Mouse (Mus musculus): ENCODE measurements at regions not wholly inside any gene's neighbourhood (a gene's known extent, or its start where the extent isn't known, plus 50 kb on each side); places are given as distances from the start of the nearest gene placed in this dataset.

- no peak for DNase-seq
- intact Hi-C loops (cut with DNase I): no loop called here
Observed at GRCm38 (mm10) chr1:151263372-151263771, 53.4 kb downstream of the Gm47996 start.

GRCm38 (mm10) chr1:151263830-151264229 lies 53.9 kb downstream of the Gm47996 start:
- intact Hi-C loops (cut with DNase I): no loop called here
- DNase-seq: no peak

DNA sequence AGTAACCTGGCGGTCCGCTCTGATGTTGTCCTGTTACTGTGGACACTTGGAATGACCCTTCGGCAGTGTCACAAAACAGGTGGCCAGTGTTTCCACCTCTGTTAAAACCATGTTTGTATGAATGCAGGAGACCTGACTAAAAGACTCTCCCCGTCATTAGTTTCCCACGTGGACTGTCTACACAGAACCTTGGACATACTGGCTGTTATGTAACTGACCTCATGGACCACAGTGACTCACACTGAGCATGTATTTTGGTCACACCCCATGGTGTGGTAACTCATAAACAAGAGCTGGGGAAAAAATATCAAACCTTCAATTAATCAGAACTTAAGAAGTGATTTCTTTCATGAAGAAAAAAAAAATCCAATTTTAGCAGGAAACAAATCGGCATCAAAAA lies 54.9 kb downstream of the Gm47996 start:
- DNase-seq: no peak
- intact Hi-C loops (cut with DNase I): no loop called here

DNA sequence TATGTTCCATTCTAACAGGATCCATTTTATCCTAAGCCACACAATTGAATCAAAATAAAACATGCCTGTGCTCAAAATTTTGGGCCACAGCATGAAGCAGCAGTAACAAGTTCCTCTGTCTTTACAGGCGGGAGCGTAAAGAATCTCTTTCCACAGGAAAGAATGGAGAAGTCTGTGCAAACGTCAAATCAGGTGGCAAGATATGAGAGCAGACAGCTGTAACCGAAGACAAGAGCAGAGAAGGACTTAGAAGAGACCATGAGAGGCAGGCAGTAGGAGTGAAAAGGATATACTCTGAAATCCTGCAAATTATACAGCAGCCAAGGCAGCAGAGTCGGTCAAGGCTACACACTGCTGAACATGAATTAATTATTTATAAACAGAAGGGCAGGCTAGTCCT lies 55.7 kb downstream of the Gm47996 start:
- intact Hi-C loops (cut with DNase I): no loop called here
- no peak for DNase-seq

- intact Hi-C loops (cut with DNase I): no loop called here
- DNase-seq: no peak
Observed at GRCm38 (mm10) chr1:151266703-151267102, 56.8 kb downstream of the Gm47996 start.

- no peak for DNase-seq
- intact Hi-C loops (cut with DNase I): no loop called here
Observed at GRCm38 (mm10) chr1:151270691-151271090, 60.8 kb downstream of the Gm47996 start.

GRCm38 (mm10) chr1:151274306-151274705 lies 64.4 kb downstream of the Gm47996 start:
- intact Hi-C loops (cut with DNase I): no loop called here
- DNase-seq: no peak

- intact Hi-C loops (cut with DNase I): no loop called here
Observed at GRCm38 (mm10) chr1:151275581-151275980, 65.7 kb downstream of the Gm47996 start.

DNA sequence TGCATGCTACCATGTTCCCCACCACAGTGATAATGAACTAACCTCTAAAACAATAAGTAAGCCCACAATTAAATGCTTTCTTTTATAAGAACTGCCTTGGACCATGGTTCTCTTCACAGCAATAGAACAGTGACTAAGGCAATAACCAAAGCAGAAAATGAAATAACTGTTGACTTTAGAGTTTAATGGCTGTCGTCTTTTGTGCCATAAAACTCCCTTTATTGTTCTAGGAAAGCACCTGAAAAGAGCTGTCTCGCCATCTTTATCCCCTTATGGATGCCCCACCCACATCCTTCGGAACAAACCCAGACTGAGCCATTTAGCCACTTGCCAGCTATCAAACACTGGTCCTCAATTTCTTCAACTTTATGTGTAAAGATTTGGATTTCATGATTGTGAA lies 64.3 kb upstream of the Ivns1abp start:
- no peak for DNase-seq
- intact Hi-C loops (cut with DNase I): no loop called here

More at GRCm38 (mm10) chr1:151275581-151275980, 65.7 kb downstream of the Gm47996 start:
- no peak for DNase-seq

GRCm38 (mm10) chr1:151285045-151285444 lies 59.2 kb upstream of the Ivns1abp start:
- intact Hi-C loops (cut with DNase I): no loop called here

DNA sequence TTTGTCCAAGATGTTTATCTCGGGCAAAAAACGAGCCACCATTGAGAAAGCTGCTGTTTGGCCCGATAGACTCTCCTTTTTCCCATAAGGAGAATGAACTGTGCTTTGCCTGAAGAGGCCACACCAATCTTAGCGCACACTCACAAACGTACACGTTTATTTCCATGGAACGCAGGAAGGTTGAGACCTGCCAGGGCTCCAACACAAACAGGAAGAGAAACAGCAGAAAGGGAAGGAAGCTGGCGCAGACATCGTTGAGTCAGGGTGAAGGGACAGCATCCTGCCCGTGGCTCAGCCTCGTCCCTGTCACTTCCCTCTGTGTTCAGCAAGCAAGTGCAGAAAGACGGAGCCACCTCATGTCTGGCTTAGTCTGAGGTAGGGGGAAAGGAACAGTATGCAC lies 56.8 kb upstream of the Ivns1abp start:
- intact Hi-C loops (cut with DNase I): no loop called here
- peak in 1 of 2 experiments; percentile 15 for DNase-seq

More at GRCm38 (mm10) chr1:151285045-151285444, 59.2 kb upstream of the Ivns1abp start:
- DNase-seq: no peak

DNA sequence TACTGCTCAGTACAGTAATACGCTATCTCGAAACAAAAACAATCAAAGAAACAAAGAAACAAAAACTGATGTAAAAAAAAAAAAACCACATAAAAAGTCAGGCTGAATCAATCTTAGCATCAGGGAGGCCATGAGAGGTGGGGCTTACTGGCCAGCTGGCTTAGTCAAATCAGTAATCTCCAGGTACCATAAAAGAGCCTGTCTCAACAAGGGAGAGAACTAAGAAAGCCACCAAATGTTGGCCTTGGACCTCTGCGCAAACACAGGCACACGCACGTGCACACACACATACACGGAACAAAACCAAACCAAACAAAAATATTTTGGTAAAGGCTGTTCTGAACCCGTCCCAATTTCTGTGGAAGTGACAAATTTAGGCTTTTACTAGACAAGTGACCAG lies 55.2 kb upstream of the Ivns1abp start:
- DNase-seq: no peak
- intact Hi-C loops (cut with DNase I): no loop called here

GRCm38 (mm10) chr1:151289493-151290258 lies 54.6 kb upstream of the Ivns1abp start:
- intact Hi-C loops (cut with DNase I): no loop called here

DNA sequence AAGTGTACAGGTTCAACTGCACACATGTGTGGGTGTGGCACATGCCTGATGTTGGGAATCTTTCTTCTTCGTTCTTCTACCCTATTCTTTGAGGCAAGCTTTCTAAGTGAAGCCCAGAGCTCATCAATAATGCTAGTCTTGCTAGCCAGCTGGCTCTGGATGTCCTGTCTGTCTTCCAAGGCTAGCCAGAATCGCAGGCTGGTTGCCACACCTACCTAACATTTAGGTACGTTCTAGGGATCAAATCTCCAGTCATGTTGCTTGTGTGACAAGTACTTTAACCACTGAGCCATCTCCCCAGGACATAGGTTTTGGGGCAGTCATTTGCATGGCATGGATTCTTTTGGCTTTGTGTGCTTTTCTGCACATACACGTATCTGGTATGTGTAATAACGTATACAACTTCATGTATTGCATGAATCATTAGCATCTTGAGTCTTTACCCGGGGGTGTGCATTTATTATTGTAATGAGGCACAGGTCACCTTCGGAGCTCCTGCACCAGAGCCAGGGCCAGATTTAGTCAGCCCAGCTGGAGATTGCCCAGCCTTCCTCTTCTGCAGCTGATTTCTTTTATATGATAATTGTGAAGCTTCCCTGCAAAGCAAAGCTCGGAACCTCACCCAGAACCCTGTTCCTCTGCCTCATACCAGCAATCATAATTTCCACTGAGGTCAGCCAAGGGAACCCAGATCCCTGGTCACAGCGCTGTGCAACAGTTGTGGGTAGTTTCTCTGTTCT lies 50.8 kb upstream of the Ivns1abp start:
- no peak for DNase-seq
- intact Hi-C loops (cut with DNase I): no loop called here

More at GRCm38 (mm10) chr1:151289493-151290258, 54.6 kb upstream of the Ivns1abp start:
- DNase-seq: no peak

Data from gastrocnemius, postnatal 36 days (tissue).